Mouse (Mus musculus): ENCODE results near the gene Tmem255b.

Gene Tmem255b

GRCm38 (mm10) chr8:13434889-13435288, at the start of gene Tmem255b:
Gene Tmem255b (plus strand): TSS chr8:13435189.
- ATAC-seq (ENCODE audit: insufficient number of reproducible peaks, low FRiP score, low TSS enrichment): no peak

- no peak for ATAC-seq (ENCODE audit: insufficient number of reproducible peaks, low FRiP score, low TSS enrichment)
Observed at GRCm38 (mm10) chr8:13386366-13386765, 48.6 kb upstream of the Tmem255b start.

GRCm38 (mm10) chr8:13387728-13388127, 47.3 kb upstream of the Tmem255b start:
- ATAC-seq (ENCODE audit: insufficient number of reproducible peaks, low FRiP score, low TSS enrichment): no peak

GRCm38 (mm10) chr8:13388744-13389143, 46.2 kb upstream of the Tmem255b start:
- ATAC-seq (ENCODE audit: insufficient number of reproducible peaks, low FRiP score, low TSS enrichment): no peak

GRCm38 (mm10) chr8:13393869-13394268, 41.1 kb upstream of the Tmem255b start:
- ATAC-seq (ENCODE audit: insufficient number of reproducible peaks, low FRiP score, low TSS enrichment): no peak

- ATAC-seq (ENCODE audit: insufficient number of reproducible peaks, low FRiP score, low TSS enrichment): no peak
Observed at GRCm38 (mm10) chr8:13396725-13397124, 38.3 kb upstream of the Tmem255b start, which contains the start of gene Atp4b. Gene Atp4b (minus strand): TSS chr8:13396825.

- no peak for ATAC-seq (ENCODE audit: insufficient number of reproducible peaks, low FRiP score, low TSS enrichment)
Observed at GRCm38 (mm10) chr8:13403517-13403916, 31.5 kb upstream of the Tmem255b start.

- ATAC-seq (ENCODE audit: insufficient number of reproducible peaks, low FRiP score, low TSS enrichment): no peak
Observed at GRCm38 (mm10) chr8:13404666-13405131, 30.3 kb upstream of the Tmem255b start, which contains the start of gene Grk1. Gene Grk1 (plus strand): TSS chr8:13405081.

- ATAC-seq (ENCODE audit: insufficient number of reproducible peaks, low FRiP score, low TSS enrichment): no peak
Observed at GRCm38 (mm10) chr8:13406011-13406410, 29.0 kb upstream of the Tmem255b start.

- ATAC-seq (ENCODE audit: insufficient number of reproducible peaks, low FRiP score, low TSS enrichment): no peak
Observed at GRCm38 (mm10) chr8:13411597-13411996, 23.4 kb upstream of the Tmem255b start.

- peak; percentile 60; the same call in 1 of the 2 replicates for ATAC-seq (ENCODE audit: insufficient number of reproducible peaks, low FRiP score, low TSS enrichment)
Observed at GRCm38 (mm10) chr8:13412891-13413558, 22.0 kb upstream of the Tmem255b start.

GRCm38 (mm10) chr8:13413823-13414390, 21.1 kb upstream of the Tmem255b start:
- no peak for ATAC-seq (ENCODE audit: insufficient number of reproducible peaks, low FRiP score, low TSS enrichment)

GRCm38 (mm10) chr8:13415879-13416278, 19.1 kb upstream of the Tmem255b start:
- ATAC-seq (ENCODE audit: insufficient number of reproducible peaks, low FRiP score, low TSS enrichment): no peak

- ATAC-seq (ENCODE audit: insufficient number of reproducible peaks, low FRiP score, low TSS enrichment): no peak
Observed at GRCm38 (mm10) chr8:13419111-13419639, 15.8 kb upstream of the Tmem255b start.

GRCm38 (mm10) chr8:13420970-13421369, 14.0 kb upstream of the Tmem255b start:
- ATAC-seq (ENCODE audit: insufficient number of reproducible peaks, low FRiP score, low TSS enrichment): no peak

GRCm38 (mm10) chr8:13427351-13427750, 7.6 kb upstream of the Tmem255b start:
- ATAC-seq (ENCODE audit: insufficient number of reproducible peaks, low FRiP score, low TSS enrichment): no peak

- no peak for ATAC-seq (ENCODE audit: insufficient number of reproducible peaks, low FRiP score, low TSS enrichment)
Observed at GRCm38 (mm10) chr8:13428156-13428555, 6.8 kb upstream of the Tmem255b start.

GRCm38 (mm10) chr8:13430412-13430811, 4.6 kb upstream of the Tmem255b start:
- ATAC-seq (ENCODE audit: insufficient number of reproducible peaks, low FRiP score, low TSS enrichment): no peak

GRCm38 (mm10) chr8:13430866-13431265, 4.1 kb upstream of the Tmem255b start:
- no peak for ATAC-seq (ENCODE audit: insufficient number of reproducible peaks, low FRiP score, low TSS enrichment)

GRCm38 (mm10) chr8:13433130-13433529, 1.9 kb upstream of the Tmem255b start:
- no peak for ATAC-seq (ENCODE audit: insufficient number of reproducible peaks, low FRiP score, low TSS enrichment)

- ATAC-seq (ENCODE audit: insufficient number of reproducible peaks, low FRiP score, low TSS enrichment): no peak
Observed at GRCm38 (mm10) chr8:13436052-13436451, 1.1 kb downstream of the Tmem255b start.

GRCm38 (mm10) chr8:13437531-13437930, 2.5 kb downstream of the Tmem255b start:
- no peak for ATAC-seq (ENCODE audit: insufficient number of reproducible peaks, low FRiP score, low TSS enrichment)

Data from cerebellum, adult (tissue).